Mouse (Mus musculus): ENCODE measurements around the gene Sphk1. TPM values are rescaled to one million over a fixed set of nuclear protein-coding genes. Genes with fewer than 3 reads are reported as not detected.
A peak's percentile ranks its signal among the peaks of the same experiment; 100 is the strongest.

The Sphk1 gene
- polyA plus RNA-seq, 1 experiment from 2014 or later, result 2.7 TPM

DNA sequence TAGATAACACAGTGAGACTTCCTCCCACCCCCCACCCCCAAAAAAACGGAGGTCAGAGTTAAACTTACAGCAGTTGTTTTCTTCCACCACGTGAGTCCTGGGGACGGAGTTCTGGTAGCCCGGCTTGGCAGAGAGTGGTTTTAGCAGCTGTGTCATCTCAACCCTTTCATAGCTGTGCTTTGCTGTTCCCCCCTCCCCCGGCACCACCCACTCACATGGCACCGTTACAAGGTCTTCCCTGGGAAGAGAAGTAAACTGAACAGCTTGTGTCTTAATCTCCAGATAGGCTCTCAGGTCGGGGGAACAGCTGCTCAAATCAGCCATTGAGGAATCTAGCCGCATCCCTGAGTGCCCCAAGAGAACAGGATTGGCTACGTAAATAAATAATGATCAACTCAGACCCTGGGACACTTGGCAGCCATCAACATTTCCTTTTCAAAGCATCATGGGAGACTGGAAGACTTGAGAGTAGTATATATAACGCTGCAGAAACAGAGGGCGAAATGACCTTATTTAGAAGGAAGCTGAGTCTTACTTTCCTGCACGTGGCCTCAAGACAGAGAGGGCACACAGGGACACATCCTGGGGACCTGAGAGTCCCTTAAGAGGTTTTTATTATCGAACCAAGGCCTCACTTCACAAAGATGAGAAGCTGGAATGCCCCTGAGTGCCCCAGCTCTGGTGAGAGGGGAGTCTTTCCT lies 36.1 kb upstream of the Sphk1 start:
- Histone ChIP-seq H3K4me3 (no peak overlapping the region), H3K27ac (peak overlapping the region; percentile 44; the same call in 1 of the 2 replicates), H3K4me1 (peaks cover 13% of the 10 kb centered on the region), H3K27me3 (ENCODE audit: insufficient read depth, poor library complexity, severe bottlenecking) (no peaks in the 10 kb centered on the region), H3K9me3 (no peaks in the 10 kb centered on the region), H3K36me3 (no peaks in the 10 kb centered on the region)
- peak; percentile 81 for DNase-seq (ENCODE audit: low spot score)
- 54% methylated on average over 13 of the region's 13 CpGs for WGBS

DNA sequence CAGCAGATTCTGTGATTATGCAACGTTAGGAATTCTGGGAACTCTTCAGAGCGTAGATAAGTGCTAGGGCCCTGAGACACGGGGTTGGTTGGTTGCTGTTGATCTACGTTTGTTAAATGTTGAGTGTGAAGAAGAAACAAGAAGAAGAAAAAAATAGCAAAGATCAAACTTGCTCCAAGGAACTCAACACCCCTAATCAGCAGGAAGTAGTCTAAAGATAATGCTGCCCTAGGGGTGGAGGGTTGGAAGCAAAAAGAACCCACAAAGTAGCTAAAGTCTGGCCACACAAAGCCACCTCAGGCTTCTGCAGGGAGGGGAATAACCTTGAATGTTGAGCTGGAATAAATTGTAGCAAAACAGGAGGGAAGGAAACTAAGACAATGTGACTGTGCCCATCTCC lies 33.4 kb upstream of the Sphk1 start:
- Histone ChIP-seq H3K27ac (no peak overlapping the region), H3K36me3 (no peaks in the 10 kb centered on the region), H3K4me3 (no peak overlapping the region), H3K9me3 (no peaks in the 10 kb centered on the region), H3K27me3 (ENCODE audit: insufficient read depth, poor library complexity, severe bottlenecking) (no peaks in the 10 kb centered on the region), H3K4me1 (peaks cover 12% of the 10 kb centered on the region; the same call in 1 of the 2 replicates)
- DNase-seq (ENCODE audit: low spot score), result no peak
- WGBS, result 51% methylated on average over 4 of the region's 4 CpGs

DNA sequence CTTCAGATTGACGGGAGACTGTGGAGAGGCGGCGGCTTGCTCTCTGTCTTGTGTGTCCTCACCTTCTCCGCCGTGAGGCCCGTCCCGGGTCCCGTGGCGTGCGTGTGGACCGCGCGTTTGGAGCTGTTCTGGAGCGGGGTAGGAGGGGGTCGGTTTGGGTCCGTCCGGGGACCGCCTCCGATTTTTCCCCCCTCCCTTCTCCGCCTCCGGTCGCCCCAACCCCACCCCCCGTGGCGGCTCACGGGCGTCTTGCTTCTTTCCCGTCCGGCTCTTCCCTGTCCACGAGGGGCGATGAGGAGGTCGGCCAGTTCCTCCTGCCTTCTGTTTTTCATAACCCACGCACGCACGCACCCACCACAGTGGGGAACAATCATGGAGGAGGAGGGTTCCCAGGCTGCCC lies 32.1 kb upstream of the Sphk1 start:
- peak overlapping the region; percentile 55 for H3K4me3 ChIP-seq
- H3K27me3 ChIP-seq (ENCODE audit: insufficient read depth, poor library complexity, severe bottlenecking), result no peaks in the 10 kb centered on the region
- no peaks in the 10 kb centered on the region for H3K36me3 ChIP-seq
- 20% methylated on average over 34 of the region's 34 CpGs for WGBS
- H3K9me3 ChIP-seq, result no peaks in the 10 kb centered on the region
- no peak for DNase-seq (ENCODE audit: low spot score)
- peak overlapping the region; percentile 64; the same call in 1 of the 2 replicates for H3K27ac ChIP-seq
- H3K4me1 ChIP-seq, result peaks cover 12% of the 10 kb centered on the region; the same call in 1 of the 2 replicates

DNA sequence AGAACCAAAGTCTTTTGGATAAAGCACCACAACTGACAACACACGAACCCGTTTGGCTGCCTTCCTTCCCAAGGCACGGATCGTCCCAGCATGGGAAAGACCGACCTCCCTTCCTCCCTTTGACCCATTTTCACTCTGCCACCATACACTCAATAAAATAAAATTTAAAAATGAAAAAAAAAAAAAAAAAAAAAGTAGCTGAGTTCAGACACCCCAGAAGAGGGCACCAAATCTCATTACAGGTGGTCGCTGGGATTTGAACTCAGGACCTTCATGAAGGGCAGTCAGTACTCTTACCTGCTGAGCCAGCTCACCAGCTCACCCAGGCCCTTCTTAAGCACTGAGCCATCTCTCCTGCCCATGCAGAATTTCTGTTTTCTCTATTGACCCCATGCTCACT lies 31.7 kb upstream of the Sphk1 start:
- Histone ChIP-seq H3K9me3 (no peaks in the 10 kb centered on the region), H3K4me1 (peaks cover 12% of the 10 kb centered on the region; the same call in 1 of the 2 replicates), H3K36me3 (no peaks in the 10 kb centered on the region), H3K27me3 (ENCODE audit: insufficient read depth, poor library complexity, severe bottlenecking) (no peaks in the 10 kb centered on the region), H3K4me3 (peak overlapping the region; percentile 55), H3K27ac (no peak overlapping the region)
- WGBS, result 46% methylated on average over 6 of the region's 6 CpGs
- no peak for DNase-seq (ENCODE audit: low spot score)

DNA sequence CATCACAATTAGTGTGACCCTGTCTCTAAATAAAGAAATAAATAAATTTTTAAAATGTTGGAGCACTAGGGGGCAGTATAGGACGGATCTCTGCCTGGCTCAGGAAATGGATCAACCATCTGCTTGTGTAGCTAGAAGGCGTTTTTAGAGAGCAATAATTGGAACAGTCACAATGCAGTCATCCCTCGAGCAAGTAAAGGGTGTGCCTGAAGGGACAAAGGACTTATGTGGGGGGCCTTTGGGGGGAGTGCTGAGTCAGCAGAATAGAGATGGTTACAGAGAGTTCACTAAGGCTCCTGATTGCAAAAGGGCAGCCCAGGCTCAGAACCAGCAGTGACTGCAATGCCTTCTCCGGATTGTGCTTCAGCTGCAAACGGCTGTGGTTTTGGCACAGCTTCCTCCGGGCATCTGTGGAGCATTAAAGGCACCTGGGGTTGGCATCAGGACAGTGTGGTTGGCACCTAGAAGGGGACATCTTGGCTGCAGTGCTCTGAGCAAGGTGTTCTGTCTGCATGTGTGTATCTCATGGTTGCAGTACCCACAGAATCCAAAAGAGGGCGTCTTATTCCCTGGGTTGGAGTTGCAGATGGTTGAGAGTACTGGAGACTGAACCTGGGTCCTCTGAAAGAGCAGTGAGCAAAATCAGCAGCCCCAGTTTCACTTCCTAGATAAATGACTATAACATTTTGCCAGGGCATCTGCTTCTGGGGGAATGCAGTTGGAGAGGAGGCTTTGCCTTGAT lies 29.5 kb upstream of the Sphk1 start:
- 29% methylated on average over 7 of the region's 7 CpGs for WGBS
- no peak for DNase-seq (ENCODE audit: low spot score)

DNA sequence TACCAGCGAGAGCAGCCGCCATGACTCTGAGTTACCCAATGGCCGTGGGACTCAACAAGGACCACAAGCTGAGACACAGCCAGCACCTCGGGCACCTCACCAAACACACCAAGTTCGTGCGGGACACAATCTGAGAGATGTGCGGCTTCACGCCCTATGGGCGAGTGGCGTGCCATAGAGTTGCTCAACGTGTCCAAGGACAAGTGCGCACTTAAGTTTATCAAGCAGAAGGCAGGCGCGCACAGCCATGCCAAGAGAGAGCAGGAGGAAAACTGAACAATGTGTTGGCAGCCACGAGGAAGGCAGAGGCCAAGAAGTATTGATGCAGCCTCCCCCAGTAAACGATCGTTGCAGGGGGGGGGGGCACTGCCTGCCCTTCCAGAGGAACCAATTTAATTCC lies 26.2 kb upstream of the Sphk1 start:
- DNase-seq (ENCODE audit: low spot score), result no peak
- Histone ChIP-seq H3K27me3 (ENCODE audit: insufficient read depth, poor library complexity, severe bottlenecking) (no peaks in the 10 kb centered on the region), H3K4me1 (peaks cover 3% of the 10 kb centered on the region; the same call in 1 of the 2 replicates), H3K4me3 (no peak overlapping the region), H3K9me3 (no peaks in the 10 kb centered on the region), H3K27ac (no peak overlapping the region), H3K36me3 (no peaks in the 10 kb centered on the region)
- 86% methylated on average over 17 of the region's 17 CpGs for WGBS

More for the DNA sequence above, 29.5 kb upstream of the Sphk1 start:
- Histone ChIP-seq H3K27ac (no peak overlapping the region), H3K36me3 (no peaks in the 10 kb centered on the region), H3K4me3 (no peak overlapping the region), H3K27me3 (ENCODE audit: insufficient read depth, poor library complexity, severe bottlenecking) (no peaks in the 10 kb centered on the region), H3K9me3 (no peaks in the 10 kb centered on the region), H3K4me1 (peaks cover 7% of the 10 kb centered on the region; the same call in 1 of the 2 replicates)

DNA sequence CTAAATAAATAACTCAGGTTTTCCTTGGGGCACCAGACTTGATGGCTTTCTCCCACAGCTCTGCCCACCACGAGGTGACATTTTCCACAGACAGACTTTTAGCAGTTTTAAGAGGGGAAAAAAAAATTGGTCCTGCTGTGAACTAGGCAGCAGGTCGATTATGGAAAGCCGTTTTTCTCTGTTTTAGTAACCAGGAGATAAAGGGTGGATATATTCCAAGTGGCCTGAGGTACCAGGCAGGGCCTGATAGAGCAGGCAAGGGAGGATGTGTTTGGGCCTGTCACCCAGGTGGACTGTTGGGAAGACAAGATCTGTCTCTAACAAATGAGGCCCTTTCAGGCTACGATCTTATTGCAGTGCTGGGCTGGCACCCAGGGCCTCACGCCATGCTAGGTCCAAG lies 25.2 kb upstream of the Sphk1 start:
- 65% methylated on average over 5 of the region's 5 CpGs for WGBS

DNA sequence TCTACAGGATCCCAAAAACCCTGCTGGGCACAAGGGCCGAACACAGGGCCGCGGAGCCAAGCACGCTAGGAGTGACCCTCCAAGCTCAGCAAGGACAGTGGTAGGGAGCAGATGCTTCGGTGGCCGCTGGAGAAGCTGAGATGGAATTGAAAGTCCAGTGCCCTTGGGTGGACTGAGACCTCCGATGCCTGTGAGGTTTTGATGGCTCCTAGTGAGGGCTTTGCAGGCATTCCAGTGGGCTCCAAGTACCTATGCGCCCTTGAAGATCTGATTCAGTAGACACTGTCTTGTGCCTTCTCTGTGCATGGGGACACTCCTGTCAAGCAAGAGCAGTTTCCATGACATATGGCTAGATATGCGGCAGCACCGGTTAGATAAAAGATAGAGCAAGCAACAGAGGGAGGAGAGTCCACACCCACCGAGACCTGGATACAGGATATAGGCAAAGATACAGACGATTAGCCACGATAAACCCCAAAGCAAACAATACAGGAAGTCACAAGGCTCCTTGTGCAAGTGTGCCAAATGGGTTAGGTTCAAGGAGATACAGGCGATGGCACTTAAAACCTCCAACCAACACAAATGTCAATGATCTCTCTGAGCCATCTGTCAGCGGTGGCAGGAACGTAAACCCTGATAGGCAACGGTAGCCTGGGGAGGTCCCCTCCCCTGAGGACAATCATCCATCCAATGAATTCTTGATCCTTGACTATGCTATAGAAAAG lies 24.4 kb upstream of the Sphk1 start:
- WGBS, result 67% methylated on average over 17 of the region's 17 CpGs
- Histone ChIP-seq H3K27me3 (ENCODE audit: insufficient read depth, poor library complexity, severe bottlenecking) (no peaks in the 10 kb centered on the region), H3K4me3 (no peak overlapping the region), H3K27ac (no peak overlapping the region), H3K9me3 (no peaks in the 10 kb centered on the region), H3K36me3 (no peaks in the 10 kb centered on the region), H3K4me1 (peaks cover under 1% of the 10 kb centered on the region; the same call in 1 of the 2 replicates)
- DNase-seq (ENCODE audit: low spot score), result no peak

More for the DNA sequence above, 25.2 kb upstream of the Sphk1 start:
- Histone ChIP-seq H3K36me3 (no peaks in the 10 kb centered on the region), H3K4me3 (no peak overlapping the region), H3K4me1 (peaks cover 3% of the 10 kb centered on the region; the same call in 1 of the 2 replicates), H3K9me3 (no peaks in the 10 kb centered on the region), H3K27me3 (ENCODE audit: insufficient read depth, poor library complexity, severe bottlenecking) (no peaks in the 10 kb centered on the region), H3K27ac (no peak overlapping the region)
- DNase-seq (ENCODE audit: low spot score), result no peak

DNA sequence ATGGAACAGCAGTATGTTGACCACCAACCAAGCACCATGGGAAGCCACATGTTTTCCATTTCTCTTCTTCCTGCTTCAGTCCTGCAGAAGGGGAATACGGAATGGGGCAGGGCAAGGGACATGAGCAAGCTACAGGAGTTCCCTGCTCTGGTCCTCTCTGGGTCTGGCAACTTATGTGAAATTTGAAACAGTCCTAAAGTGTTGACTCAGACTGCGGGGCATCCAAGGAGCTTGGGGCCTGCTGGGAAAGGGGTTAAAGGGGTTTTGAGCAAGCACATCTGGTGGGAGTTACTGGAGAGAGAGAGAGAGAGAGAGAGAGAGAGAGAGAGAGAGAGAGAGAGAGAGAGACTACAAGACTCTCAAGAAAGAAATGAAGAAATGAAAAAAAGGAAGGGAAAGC lies 22.0 kb upstream of the Sphk1 start:
- Histone ChIP-seq H3K27me3 (ENCODE audit: insufficient read depth, poor library complexity, severe bottlenecking) (no peaks in the 10 kb centered on the region), H3K4me3 (no peak overlapping the region), H3K36me3 (no peaks in the 10 kb centered on the region), H3K27ac (no peak overlapping the region), H3K4me1 (no peaks in the 10 kb centered on the region), H3K9me3 (no peaks in the 10 kb centered on the region)
- 67% methylated on average over 2 of the region's 2 CpGs for WGBS
- DNase-seq (ENCODE audit: low spot score), result no peak

DNA sequence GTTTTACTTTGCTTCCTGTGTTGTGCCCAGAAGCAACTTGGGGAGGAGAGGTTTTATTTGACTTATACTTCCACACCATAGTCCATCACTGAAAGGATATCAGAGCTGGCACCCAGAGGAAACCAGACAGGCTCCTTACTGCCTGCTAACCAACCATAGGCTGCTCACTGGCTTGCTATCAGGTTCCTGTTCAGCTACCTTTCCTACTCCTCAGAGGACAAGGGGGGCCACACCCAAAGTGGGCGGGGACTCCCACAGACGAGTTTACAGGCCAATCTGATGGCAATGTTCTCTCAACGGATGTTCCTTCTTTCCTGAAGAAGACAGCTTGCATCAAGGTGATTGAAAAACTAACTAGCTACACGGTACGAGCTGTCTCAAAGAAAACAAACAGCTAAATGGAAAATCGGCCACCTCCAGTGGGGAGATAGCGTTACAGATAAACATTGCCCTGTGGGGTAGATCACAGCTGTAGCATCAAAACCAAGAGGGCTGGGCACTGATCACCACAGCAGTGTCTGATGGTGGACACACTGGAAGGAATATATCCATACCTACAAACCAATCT lies 19.3 kb upstream of the Sphk1 start:
- Histone ChIP-seq H3K4me3 (no peak overlapping the region), H3K4me1 (peaks cover 7% of the 10 kb centered on the region), H3K27ac (no peak overlapping the region), H3K36me3 (no peaks in the 10 kb centered on the region), H3K9me3 (no peaks in the 10 kb centered on the region), H3K27me3 (ENCODE audit: insufficient read depth, poor library complexity, severe bottlenecking) (peaks cover 22% of the 10 kb centered on the region)
- no peak for DNase-seq (ENCODE audit: low spot score)
- 48% methylated on average over 7 of the region's 7 CpGs for WGBS

DNA sequence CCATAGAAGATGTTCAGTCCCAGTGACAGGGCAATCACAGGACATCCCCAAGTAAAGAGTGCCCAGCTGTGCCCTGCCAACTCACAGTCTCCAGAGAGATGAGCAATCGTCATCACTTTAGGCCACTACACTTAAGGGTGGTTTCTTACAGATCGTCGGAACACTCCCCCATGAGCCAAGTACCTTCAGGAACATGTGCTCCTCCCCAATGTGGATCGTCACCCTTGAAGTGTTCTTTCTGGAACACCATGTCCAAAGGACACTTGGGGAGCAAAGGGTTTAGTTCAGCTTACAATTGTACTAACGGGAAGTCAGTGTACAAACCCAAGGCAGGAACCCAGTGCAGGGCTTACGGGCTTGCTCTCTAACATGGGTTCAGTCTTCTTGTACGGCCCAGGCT lies 18.6 kb upstream of the Sphk1 start:
- WGBS, result 92% methylated on average over 7 of the region's 7 CpGs

DNA sequence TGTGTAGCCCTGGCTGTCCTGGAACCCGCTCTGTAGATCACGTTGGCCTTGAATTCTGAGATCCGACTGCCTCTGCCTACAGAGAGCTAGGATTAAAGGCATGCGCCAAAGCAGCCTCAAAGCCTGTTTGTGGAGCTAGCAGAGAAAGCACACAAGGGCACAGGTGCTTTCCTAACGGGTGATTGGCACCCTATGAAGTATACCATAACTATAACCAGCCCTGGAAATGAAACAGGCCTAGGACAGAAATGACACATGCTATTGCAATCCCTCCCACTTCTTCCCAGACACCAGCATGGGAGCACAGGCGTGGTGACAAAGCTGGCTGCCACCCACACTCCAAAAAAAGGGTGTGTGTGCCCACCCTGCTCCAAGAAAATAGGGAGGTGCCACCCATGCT lies 17.7 kb upstream of the Sphk1 start:
- Histone ChIP-seq H3K4me3 (no peak overlapping the region), H3K27ac (no peak overlapping the region), H3K4me1 (peaks cover 11% of the 10 kb centered on the region), H3K36me3 (no peaks in the 10 kb centered on the region), H3K27me3 (ENCODE audit: insufficient read depth, poor library complexity, severe bottlenecking) (peaks cover 24% of the 10 kb centered on the region), H3K9me3 (no peaks in the 10 kb centered on the region)
- no peak for DNase-seq (ENCODE audit: low spot score)
- 78% methylated on average over 6 of the region's 6 CpGs for WGBS

More for the DNA sequence above, 18.6 kb upstream of the Sphk1 start:
- H3K36me3 ChIP-seq, result no peaks in the 10 kb centered on the region
- H3K4me3 ChIP-seq, result no peak overlapping the region
- H3K4me1 ChIP-seq, result peaks cover 7% of the 10 kb centered on the region
- DNase-seq (ENCODE audit: low spot score), result no peak
- H3K27me3 ChIP-seq (ENCODE audit: insufficient read depth, poor library complexity, severe bottlenecking), result peaks cover 22% of the 10 kb centered on the region
- H3K9me3 ChIP-seq, result no peaks in the 10 kb centered on the region
- no peak overlapping the region for H3K27ac ChIP-seq
